Mouse (Mus musculus) megakaryocyte, embryonic 14.5 days (primary cell): ENCODE data around the gene Neurl1b. TPM values are rescaled to one million over a fixed set of nuclear protein-coding genes. Genes with fewer than 3 reads are reported as not detected.

Source experiments
- H3K27me3 ChIP-seq: replicated peaks from 2 replicates; pipeline ENCODE3; 2012; ENCODE audit warnings: inconsistent platforms
- H3K36me3 ChIP-seq: replicated peaks from 2 replicates; pipeline ENCODE3; 2012; ENCODE audit warnings: low read length, inconsistent platforms, mixed read lengths
- H3K4me1 ChIP-seq: 2 replicates; pipeline ENCODE4 v1.6.1; 2012; ENCODE audit warnings: inconsistent platforms
- H3K4me3 ChIP-seq: replicated peaks from 2 replicates; pipeline ENCODE3; 2012; ENCODE audit warnings: moderate library complexity, mild to moderate bottlenecking, inconsistent platforms
- H3K9me3 ChIP-seq: 2 replicates; pipeline ENCODE4 v1.6.1; 2012; ENCODE audit warnings: inconsistent platforms
- FLI1 ChIP-seq: IDR thresholded peaks from 2 replicates; pipeline ENCODE4 v1.6.1; 2012; ENCODE audit warnings: low read length, inconsistent platforms, mixed read lengths
- GATA1 ChIP-seq: IDR thresholded peaks from 3 replicates; pipeline ENCODE4 v1.6.1; 2012; ENCODE audit warnings: mixed read lengths, low read length, inconsistent platforms, borderline replicate concordance
- polyA plus RNA-seq: library from polyadenylated mRNA; stranded (reverse); fragments of >175 nt; gene quantifications from 2 replicates; pipeline ENCODE4 v1.2.3, GENCODE M21; 2012; ENCODE audit warnings: low replicate concordance; ENCODE audit not compliant: insufficient read depth

Neurl1b gene
- polyA plus RNA-seq = 0.16 TPM in 1 of 2 replicates, not detected in the other

- Histone ChIP-seq H3K9me3 (0 out of 2 replicates have a peak, but pooled peaks cover 3% of the 10 kb centered on the region), H3K36me3 (no peaks in the 10 kb centered on the region), H3K4me3 (peak within 1 kb of the TSS; percentile 91), H3K4me1 (peaks cover 15% of the 10 kb centered on the region), H3K27me3 (peaks cover 96% of the 10 kb centered on the region)
- TF ChIP-seq FLI1 = no peak
- no peak for TF ChIP-seq GATA1
These were observed at the start of gene Neurl1b for GRCm38 (mm10) chr17:26414523-26415354. Gene Neurl1b, plus strand, starts transcription at chr17:26414829.

GRCm38 (mm10) chr17:26366792-26367191 is 47.8 kb upstream of the Neurl1b start:
- Histone ChIP-seq H3K27me3 (peaks cover 76% of the 10 kb centered on the region), H3K4me1 (peaks cover 10% of the 10 kb centered on the region)
- TF ChIP-seq FLI1 = no peak
- TF ChIP-seq GATA1 = no peak

GRCm38 (mm10) chr17:26368336-26368992 is 46.2 kb upstream of the Neurl1b start:
- no peaks in the 10 kb centered on the region for H3K36me3 ChIP-seq
- H3K9me3 ChIP-seq = no peaks in the 10 kb centered on the region
- H3K4me3 ChIP-seq = no peak overlapping the region
- peaks cover 7% of the 10 kb centered on the region; the same call in 1 of the 2 replicates for H3K4me1 ChIP-seq
- TF ChIP-seq GATA1 (no peak), FLI1 (no peak)
- peaks cover 86% of the 10 kb centered on the region for H3K27me3 ChIP-seq

More at GRCm38 (mm10) chr17:26366792-26367191, 47.8 kb upstream of the Neurl1b start:
- no peaks in the 10 kb centered on the region for H3K9me3 ChIP-seq
- no peaks in the 10 kb centered on the region for H3K36me3 ChIP-seq
- H3K4me3 ChIP-seq = no peak overlapping the region

GRCm38 (mm10) chr17:26370521-26371245 is 43.9 kb upstream of the Neurl1b start:
- peaks cover 7% of the 10 kb centered on the region; the same call in 1 of the 2 replicates for H3K4me1 ChIP-seq
- H3K27me3 ChIP-seq = peaks cover 88% of the 10 kb centered on the region
- H3K36me3 ChIP-seq = no peaks in the 10 kb centered on the region
- no peaks in the 10 kb centered on the region for H3K9me3 ChIP-seq
- TF ChIP-seq GATA1 = no peak
- TF ChIP-seq FLI1 = no peak
- H3K4me3 ChIP-seq = no peak overlapping the region

GRCm38 (mm10) chr17:26371246-26371535 is 43.4 kb upstream of the Neurl1b start:
- peaks cover 7% of the 10 kb centered on the region; the same call in 1 of the 2 replicates for H3K4me1 ChIP-seq
- no peaks in the 10 kb centered on the region for H3K9me3 ChIP-seq
- peaks cover 86% of the 10 kb centered on the region for H3K27me3 ChIP-seq
- TF ChIP-seq FLI1 = no peak
- no peak for TF ChIP-seq GATA1
- H3K36me3 ChIP-seq = no peaks in the 10 kb centered on the region
- no peak overlapping the region for H3K4me3 ChIP-seq

- peaks cover 89% of the 10 kb centered on the region for H3K27me3 ChIP-seq
- TF ChIP-seq GATA1 (no peak), FLI1 (no peak)
- H3K36me3 ChIP-seq = no peaks in the 10 kb centered on the region
- no peaks in the 10 kb centered on the region for H3K9me3 ChIP-seq
- no peak overlapping the region for H3K4me3 ChIP-seq
- H3K4me1 ChIP-seq = peaks cover 7% of the 10 kb centered on the region; the same call in 1 of the 2 replicates
These were observed 41.4 kb upstream of the Neurl1b start for GRCm38 (mm10) chr17:26373211-26373610.

GRCm38 (mm10) chr17:26376416-26376815 is 38.2 kb upstream of the Neurl1b start:
- H3K36me3 ChIP-seq = no peaks in the 10 kb centered on the region
- peaks cover 89% of the 10 kb centered on the region for H3K27me3 ChIP-seq
- no peak overlapping the region for H3K4me3 ChIP-seq
- TF ChIP-seq FLI1 (no peak), GATA1 (no peak)
- peaks cover 12% of the 10 kb centered on the region for H3K4me1 ChIP-seq
- no peaks in the 10 kb centered on the region for H3K9me3 ChIP-seq

- Histone ChIP-seq H3K4me3 (no peak overlapping the region), H3K36me3 (no peaks in the 10 kb centered on the region), H3K27me3 (peaks cover 89% of the 10 kb centered on the region), H3K9me3 (no peaks in the 10 kb centered on the region), H3K4me1 (peaks cover 20% of the 10 kb centered on the region)
- TF ChIP-seq FLI1 (no peak), GATA1 (no peak)
These were observed 37.5 kb upstream of the Neurl1b start for GRCm38 (mm10) chr17:26376994-26377744.
